Mouse (Mus musculus): ENCODE data around the gene Ofcc1. TPM values are rescaled to one million over a fixed set of nuclear protein-coding genes. Genes with fewer than 3 reads are reported as not detected.

Gene Ofcc1
- polyA plus RNA-seq, 1 experiment from 2014 or later: not detected

GRCm38 (mm10) chr13:40236356-40236755 lies 124.9 kb downstream of the Ofcc1 start:
- Histone ChIP-seq H3K4me3 (replicated peaks) (no peak overlapping the region), H3K36me3 (replicated peaks) (no peaks in the 10 kb centered on the region), H3K27me3 (no peaks in the 10 kb centered on the region), H3K27ac (replicated peaks) (no peak overlapping the region), H3K4me1 (replicated peaks) (no peaks in the 10 kb centered on the region), H3K4me2 (no peak overlapping the region), H3K9me3 (replicated peaks) (no peaks in the 10 kb centered on the region), H3K9ac (no peak overlapping the region)
- 63% methylated on average over 3 of the region's 3 CpGs for WGBS (ENCODE audit: insufficient replicate concordance)
- no peak for ATAC-seq (ENCODE audit: insufficient read depth)

GRCm38 (mm10) chr13:40208314-40208713 lies 152.9 kb downstream of the Ofcc1 start:
- no peaks in the 10 kb centered on the region for H3K4me1 ChIP-seq (replicated peaks)
- H3K9me3 ChIP-seq (replicated peaks): no peaks in the 10 kb centered on the region
- no peaks in the 10 kb centered on the region for H3K27me3 ChIP-seq
- H3K4me2 ChIP-seq: no peak overlapping the region
- H3K27ac ChIP-seq (replicated peaks): no peak overlapping the region
- 63% methylated on average over 9 of the region's 9 CpGs for WGBS (ENCODE audit: insufficient replicate concordance)
- no peaks in the 10 kb centered on the region for H3K36me3 ChIP-seq (replicated peaks)
- ATAC-seq (ENCODE audit: insufficient read depth): no peak
- H3K9ac ChIP-seq: no peak overlapping the region
- no peak overlapping the region for H3K4me3 ChIP-seq (replicated peaks)

GRCm38 (mm10) chr13:40181786-40182185 lies 179.5 kb downstream of the Ofcc1 start:
- no peaks in the 10 kb centered on the region for H3K4me1 ChIP-seq (replicated peaks)
- no peak overlapping the region for H3K4me3 ChIP-seq (replicated peaks)
- ATAC-seq (ENCODE audit: insufficient read depth): no peak
- H3K27me3 ChIP-seq: no peaks in the 10 kb centered on the region
- 64% methylated on average over 3 of the region's 3 CpGs for WGBS (ENCODE audit: insufficient replicate concordance)
- no peaks in the 10 kb centered on the region for H3K9me3 ChIP-seq (replicated peaks)
- H3K36me3 ChIP-seq (replicated peaks): no peaks in the 10 kb centered on the region
- H3K9ac ChIP-seq: no peak overlapping the region
- no peak overlapping the region for H3K4me2 ChIP-seq
- H3K27ac ChIP-seq (replicated peaks): no peak overlapping the region

GRCm38 (mm10) chr13:40171775-40172174 lies 189.5 kb downstream of the Ofcc1 start:
- ATAC-seq (ENCODE audit: insufficient read depth): no peak
- WGBS (ENCODE audit: insufficient replicate concordance): 69% methylated on average over 4 of the region's 4 CpGs
- Histone ChIP-seq H3K36me3 (replicated peaks) (no peaks in the 10 kb centered on the region), H3K9me3 (replicated peaks) (no peaks in the 10 kb centered on the region), H3K27ac (replicated peaks) (no peak overlapping the region), H3K4me1 (replicated peaks) (no peaks in the 10 kb centered on the region), H3K27me3 (no peaks in the 10 kb centered on the region), H3K4me2 (no peak overlapping the region), H3K9ac (no peak overlapping the region), H3K4me3 (replicated peaks) (no peak overlapping the region)

GRCm38 (mm10) chr13:40167871-40168270 lies 193.4 kb downstream of the Ofcc1 start:
- 30% methylated on average over 7 of the region's 7 CpGs for WGBS (ENCODE audit: insufficient replicate concordance)
- no peak for ATAC-seq (ENCODE audit: insufficient read depth)
- no peaks in the 10 kb centered on the region for H3K9me3 ChIP-seq (replicated peaks)
- H3K9ac ChIP-seq: no peak overlapping the region
- H3K4me3 ChIP-seq (replicated peaks): no peak overlapping the region
- H3K27me3 ChIP-seq: no peaks in the 10 kb centered on the region
- H3K4me1 ChIP-seq (replicated peaks): no peaks in the 10 kb centered on the region
- no peak overlapping the region for H3K4me2 ChIP-seq
- no peak overlapping the region for H3K27ac ChIP-seq (replicated peaks)
- no peaks in the 10 kb centered on the region for H3K36me3 ChIP-seq (replicated peaks)

GRCm38 (mm10) chr13:40155466-40155865 lies 205.8 kb downstream of the Ofcc1 start:
- Histone ChIP-seq H3K4me3 (replicated peaks) (no peak overlapping the region), H3K9me3 (replicated peaks) (no peaks in the 10 kb centered on the region), H3K36me3 (replicated peaks) (no peaks in the 10 kb centered on the region), H3K4me2 (no peak overlapping the region), H3K4me1 (replicated peaks) (no peaks in the 10 kb centered on the region), H3K27ac (replicated peaks) (no peak overlapping the region), H3K9ac (no peak overlapping the region), H3K27me3 (no peaks in the 10 kb centered on the region)
- WGBS (ENCODE audit: insufficient replicate concordance): 60% methylated on average over 3 of the region's 3 CpGs
- ATAC-seq (ENCODE audit: insufficient read depth): no peak

- H3K27ac ChIP-seq (replicated peaks): no peak overlapping the region
- H3K4me2 ChIP-seq: no peak overlapping the region
- ATAC-seq (ENCODE audit: insufficient read depth): no peak
- no peaks in the 10 kb centered on the region for H3K4me1 ChIP-seq (replicated peaks)
- WGBS (ENCODE audit: insufficient replicate concordance): 48% methylated on average over 4 of the region's 4 CpGs
- no peaks in the 10 kb centered on the region for H3K27me3 ChIP-seq
- H3K9ac ChIP-seq: no peak overlapping the region
- no peaks in the 10 kb centered on the region for H3K9me3 ChIP-seq (replicated peaks)
- H3K4me3 ChIP-seq (replicated peaks): no peak overlapping the region
- no peaks in the 10 kb centered on the region for H3K36me3 ChIP-seq (replicated peaks)
Measured at GRCm38 (mm10) chr13:40139906-40140305, 221.3 kb downstream of the Ofcc1 start.

GRCm38 (mm10) chr13:40136096-40136495 lies 225.2 kb downstream of the Ofcc1 start:
- no peak overlapping the region for H3K4me2 ChIP-seq
- ATAC-seq (ENCODE audit: insufficient read depth): no peak
- 9% methylated on average over 3 of the region's 3 CpGs for WGBS (ENCODE audit: insufficient replicate concordance)

GRCm38 (mm10) chr13:40135670-40136069 lies 225.6 kb downstream of the Ofcc1 start:
- Histone ChIP-seq H3K27me3 (no peaks in the 10 kb centered on the region), H3K9me3 (replicated peaks) (no peaks in the 10 kb centered on the region), H3K4me3 (replicated peaks) (no peak overlapping the region), H3K4me2 (no peak overlapping the region), H3K4me1 (replicated peaks) (no peaks in the 10 kb centered on the region), H3K27ac (replicated peaks) (no peak overlapping the region), H3K36me3 (replicated peaks) (no peaks in the 10 kb centered on the region), H3K9ac (no peak overlapping the region)
- no peak for ATAC-seq (ENCODE audit: insufficient read depth)
- 49% methylated on average over 12 of the region's 12 CpGs for WGBS (ENCODE audit: insufficient replicate concordance)

More at GRCm38 (mm10) chr13:40136096-40136495, 225.2 kb downstream of the Ofcc1 start:
- Histone ChIP-seq H3K9me3 (replicated peaks) (no peaks in the 10 kb centered on the region), H3K27me3 (no peaks in the 10 kb centered on the region), H3K27ac (replicated peaks) (no peak overlapping the region), H3K4me3 (replicated peaks) (no peak overlapping the region), H3K36me3 (replicated peaks) (no peaks in the 10 kb centered on the region), H3K9ac (no peak overlapping the region), H3K4me1 (replicated peaks) (no peaks in the 10 kb centered on the region)

GRCm38 (mm10) chr13:40123868-40124267 lies 237.4 kb downstream of the Ofcc1 start:
- ATAC-seq (ENCODE audit: insufficient read depth): no peak
- H3K27me3 ChIP-seq: no peaks in the 10 kb centered on the region
- no peaks in the 10 kb centered on the region for H3K4me1 ChIP-seq (replicated peaks)
- H3K4me3 ChIP-seq (replicated peaks): no peak overlapping the region
- no peak overlapping the region for H3K27ac ChIP-seq (replicated peaks)
- no peak overlapping the region for H3K4me2 ChIP-seq
- H3K9ac ChIP-seq: no peak overlapping the region
- 35% methylated on average over 2 of the region's 2 CpGs for WGBS (ENCODE audit: insufficient replicate concordance)
- no peaks in the 10 kb centered on the region for H3K9me3 ChIP-seq (replicated peaks)
- no peaks in the 10 kb centered on the region for H3K36me3 ChIP-seq (replicated peaks)

- Histone ChIP-seq H3K4me2 (no peak overlapping the region), H3K36me3 (replicated peaks) (no peaks in the 10 kb centered on the region)
- 23% methylated on average over 2 of the region's 2 CpGs for WGBS (ENCODE audit: insufficient replicate concordance)
Measured at GRCm38 (mm10) chr13:40112336-40112735, 248.9 kb downstream of the Ofcc1 start.

GRCm38 (mm10) chr13:40076236-40076635 lies 285.0 kb downstream of the Ofcc1 start:
- Histone ChIP-seq H3K4me3 (replicated peaks) (no peak overlapping the region), H3K9me3 (replicated peaks) (no peaks in the 10 kb centered on the region), H3K4me1 (replicated peaks) (no peaks in the 10 kb centered on the region), H3K4me2 (no peak overlapping the region), H3K36me3 (replicated peaks) (no peaks in the 10 kb centered on the region), H3K27ac (replicated peaks) (no peak overlapping the region), H3K27me3 (no peaks in the 10 kb centered on the region), H3K9ac (no peak overlapping the region)
- no peak for ATAC-seq (ENCODE audit: insufficient read depth)
- 55% methylated on average over 4 of the region's 4 CpGs for WGBS (ENCODE audit: insufficient replicate concordance)

More at GRCm38 (mm10) chr13:40112336-40112735, 248.9 kb downstream of the Ofcc1 start:
- H3K4me3 ChIP-seq (replicated peaks): no peak overlapping the region
- no peak for ATAC-seq (ENCODE audit: insufficient read depth)
- H3K9me3 ChIP-seq (replicated peaks): no peaks in the 10 kb centered on the region
- no peaks in the 10 kb centered on the region for H3K27me3 ChIP-seq
- no peak overlapping the region for H3K9ac ChIP-seq
- no peak overlapping the region for H3K27ac ChIP-seq (replicated peaks)
- H3K4me1 ChIP-seq (replicated peaks): no peaks in the 10 kb centered on the region

Data from liver, embryonic 15.5 days (tissue).